Mouse (Mus musculus) midbrain, embryonic 14.5 days (tissue): ENCODE data around the gene Pdcd2l. TPM values are rescaled to one million over a fixed set of nuclear protein-coding genes. Genes with fewer than 3 reads are reported as not detected.
"Not testable (repeated sequence)": the region's sequence is repeated elsewhere in the genome, so short reads cannot be mapped to it uniquely, and the experiment has no call there.

Experiments
- ATAC-seq: fragments of 200-750 bp; cut with Nextera tagmentation; 2 replicates; pipeline ENCODE4 v1.8.0; 2017; ENCODE audit warnings: moderate number of reproducible peaks, moderate library complexity; ENCODE audit not compliant: low FRiP score, low TSS enrichment
- DNase-seq: peaks from one replicate; pipeline ENCODE4 v3.0.0-alpha.2; 2015
- H3K27ac ChIP-seq: fragments of 300-500 bp; sonication (generic); replicated peaks from 2 replicates; pipeline ENCODE4 v1.5.1; 2014; ENCODE audit warnings: mild to moderate bottlenecking, low read depth, low read length, moderate library complexity
- H3K27me3 ChIP-seq: fragments of 300-500 bp; sonication (generic); 2 replicates; pipeline ENCODE4 v1.6.1; 2014; ENCODE audit warnings: low read length, control low read depth, mixed read lengths; ENCODE audit not compliant: control insufficient read depth, insufficient read depth
- H3K36me3 ChIP-seq: fragments of 300-500 bp; sonication (generic); 2 replicates; pipeline ENCODE4 v1.6.1; 2014; ENCODE audit warnings: low read length, control low read depth; ENCODE audit not compliant: control insufficient read depth, insufficient read depth
- H3K4me1 ChIP-seq: fragments of 300-500 bp; sonication (generic); 2 replicates; pipeline ENCODE4 v1.6.1; 2014; ENCODE audit warnings: mild to moderate bottlenecking, antibody characterized with exemption, low read length, control low read depth; ENCODE audit not compliant: control insufficient read depth, insufficient read depth
- H3K4me2 ChIP-seq: fragments of 300-500 bp; sonication (generic); 2 replicates; pipeline ENCODE4 v1.6.1; 2014; ENCODE audit warnings: mild to moderate bottlenecking, low read length, moderate library complexity
- H3K4me3 ChIP-seq: fragments of 300-500 bp; sonication (generic); replicated peaks from 2 replicates; pipeline ENCODE4 v1.5.1; 2014; ENCODE audit warnings: low read depth, low read length
- H3K9ac ChIP-seq: fragments of 300-500 bp; sonication (generic); replicated peaks from 2 replicates; pipeline ENCODE4 v1.6.1; 2014; ENCODE audit warnings: mild to moderate bottlenecking, low read length, moderate library complexity
- H3K9me3 ChIP-seq: fragments of 300-500 bp; sonication (generic); 2 replicates; pipeline ENCODE4 v1.6.1; 2016; ENCODE audit warnings: low read length, control low read depth, mixed read lengths; ENCODE audit not compliant: control insufficient read depth
- WGBS: fragments of 180-500 bp; shearing (Covaris S2); extraction: QIAGEN DNeasy Blood & Tissue Kit; methylation state at CpG from one replicate; pipeline ENCODE4 v1.1.7; 2014; 5-methylcytosine and 5-hydroxymethylcytosine counted together
- polyA plus RNA-seq: library from polyadenylated mRNA; unstranded; fragments of >200 nt; fragmentation: Nextera tagmentation; extraction: Ambion mirVana; gene quantifications from 2 replicates; pipeline ENCODE4 v1.2.1, GENCODE M21; 2014

Gene Pdcd2l
- polyA plus RNA-seq, 1 experiment from 2014 or later: 77.4 TPM

DNA sequence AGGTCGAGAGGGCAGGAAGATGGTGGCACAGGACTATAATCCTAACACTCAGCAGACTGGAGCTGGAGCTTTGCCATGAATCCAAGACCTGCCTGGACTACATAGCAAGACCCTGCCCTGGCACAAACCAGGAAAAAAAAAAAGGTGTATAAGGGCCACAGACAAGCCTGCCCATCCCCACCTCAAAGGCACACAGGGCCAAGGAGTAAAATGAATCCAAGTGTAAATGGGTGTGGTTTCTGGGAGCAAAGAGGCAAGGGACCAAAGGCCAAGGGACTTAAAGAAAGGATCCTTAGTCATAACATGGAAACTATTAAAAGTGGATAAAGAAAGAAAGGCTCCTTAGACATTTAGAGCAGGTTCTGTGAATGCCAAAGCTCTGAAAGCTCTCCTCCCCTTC, 22.0 kb upstream of the Pdcd2l start:
- Histone ChIP-seq H3K9me3 (no peaks in the 10 kb centered on the region), H3K27me3 (no peaks in the 10 kb centered on the region), H3K4me1 (no peaks in the 10 kb centered on the region), H3K9ac (no peak overlapping the region), H3K4me3 (no peak overlapping the region), H3K36me3 (peaks cover 90% of the 10 kb centered on the region), H3K4me2 (no peak overlapping the region), H3K27ac (no peak overlapping the region)
- ATAC-seq (no peak), DNase-seq (no peak)
- 88% methylated on average over 1 of the region's 1 CpGs for WGBS

DNA sequence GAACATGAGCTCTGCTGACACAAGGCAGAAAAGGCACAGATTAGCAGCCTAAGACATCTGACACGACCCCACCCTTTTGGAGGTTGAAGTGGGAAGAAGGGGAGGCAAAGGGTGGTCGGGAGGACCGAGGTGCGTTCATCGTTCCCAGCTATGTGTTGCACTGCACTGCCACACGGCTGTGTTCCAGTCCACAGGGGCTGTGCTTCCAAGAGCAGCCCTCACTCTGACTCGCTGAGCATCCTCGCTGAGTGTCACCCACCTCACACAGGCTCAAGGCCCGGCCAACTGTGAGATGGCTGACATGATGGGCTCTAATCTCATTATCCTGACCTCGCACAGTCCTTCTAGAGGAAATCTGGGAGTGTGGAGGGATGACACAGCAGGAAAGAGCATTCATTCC, 20.0 kb upstream of the Pdcd2l start:
- H3K27me3 ChIP-seq: no peaks in the 10 kb centered on the region
- H3K4me2 ChIP-seq: no peak overlapping the region
- no peak overlapping the region for H3K9ac ChIP-seq
- H3K36me3 ChIP-seq: peaks cover 96% of the 10 kb centered on the region
- no peak for ATAC-seq
- no peak overlapping the region for H3K27ac ChIP-seq
- WGBS: 86% methylated on average over 10 of the region's 10 CpGs
- no peaks in the 10 kb centered on the region for H3K4me1 ChIP-seq
- DNase-seq: no peak
- H3K4me3 ChIP-seq: no peak overlapping the region
- H3K9me3 ChIP-seq: no peaks in the 10 kb centered on the region

DNA sequence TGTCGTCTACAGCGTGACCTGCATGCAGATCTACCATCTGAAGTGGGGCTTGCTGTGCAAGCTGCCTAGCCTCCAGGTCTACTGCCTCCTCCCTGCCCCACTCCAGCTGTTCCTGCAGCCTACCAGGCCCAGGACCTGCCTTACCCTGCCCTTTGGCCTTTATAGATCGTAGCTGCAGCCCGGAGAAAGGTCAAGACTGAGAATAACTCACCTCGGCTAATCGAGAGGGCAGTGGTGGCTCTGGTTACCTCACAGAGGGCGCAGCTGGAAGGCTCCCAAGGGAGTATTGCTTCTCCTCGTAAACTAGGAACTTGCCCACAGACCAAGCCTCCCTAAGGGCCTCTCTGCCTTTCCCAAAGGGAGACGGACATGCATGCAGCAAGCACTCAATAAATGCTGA, 19.0 kb upstream of the Pdcd2l start:
- DNase-seq (no peak), ATAC-seq (no peak)
- Histone ChIP-seq H3K27ac (no peak overlapping the region), H3K9ac (no peak overlapping the region), H3K4me3 (no peak overlapping the region), H3K36me3 (peaks cover 95% of the 10 kb centered on the region), H3K9me3 (no peaks in the 10 kb centered on the region), H3K4me1 (no peaks in the 10 kb centered on the region), H3K27me3 (no peaks in the 10 kb centered on the region), H3K4me2 (no peak overlapping the region)
- WGBS: 93% methylated on average over 9 of the region's 9 CpGs

DNA sequence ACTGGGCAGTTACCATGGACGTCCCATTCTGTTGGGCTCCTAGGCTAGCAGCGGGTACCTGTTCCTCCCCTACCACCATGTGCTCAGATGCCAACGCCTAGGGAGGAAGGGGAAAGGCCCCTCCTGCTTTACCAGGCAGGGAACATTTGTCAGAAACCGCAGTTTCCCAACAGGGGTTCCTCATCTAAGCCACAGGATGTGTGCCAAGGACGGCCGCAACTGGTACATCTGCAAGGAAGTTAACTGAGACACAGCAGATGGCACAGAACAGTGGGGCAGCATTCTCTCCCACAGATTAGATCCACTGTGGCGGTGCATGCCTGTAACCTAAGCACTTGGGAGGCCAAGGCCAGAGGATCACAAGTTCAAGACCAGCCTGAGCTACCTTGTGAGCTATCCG, 18.2 kb upstream of the Pdcd2l start:
- Histone ChIP-seq H3K9me3 (no peaks in the 10 kb centered on the region), H3K27ac (no peak overlapping the region), H3K4me2 (no peak overlapping the region), H3K27me3 (no peaks in the 10 kb centered on the region), H3K36me3 (peaks cover 94% of the 10 kb centered on the region), H3K9ac (no peak overlapping the region), H3K4me1 (no peaks in the 10 kb centered on the region), H3K4me3 (no peak overlapping the region)
- WGBS: 97% methylated on average over 8 of the region's 8 CpGs
- DNase-seq (no peak), ATAC-seq (no peak)

DNA sequence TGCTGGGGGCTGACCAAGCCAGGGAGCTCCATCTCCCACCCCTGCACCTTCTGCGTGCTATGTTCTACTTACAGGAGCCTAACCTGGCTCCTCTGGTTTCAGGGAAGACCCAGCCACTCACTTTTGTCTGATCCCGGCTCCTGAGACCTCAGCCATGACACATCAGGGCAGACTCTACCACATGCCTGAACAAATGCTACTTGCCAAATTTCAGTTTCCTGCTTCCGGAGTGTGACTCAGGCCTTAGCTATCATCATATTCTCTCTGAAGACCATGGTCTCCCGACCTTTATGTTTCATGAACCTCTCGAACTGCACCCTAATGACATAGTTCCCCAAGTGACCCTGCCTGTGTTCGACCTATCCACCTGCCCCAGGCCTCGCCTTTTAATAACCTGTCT, 16.8 kb upstream of the Pdcd2l start:
- H3K9me3 ChIP-seq: no peaks in the 10 kb centered on the region
- no peak overlapping the region for H3K9ac ChIP-seq
- H3K27me3 ChIP-seq: no peaks in the 10 kb centered on the region
- H3K4me1 ChIP-seq: no peaks in the 10 kb centered on the region
- H3K4me3 ChIP-seq: no peak overlapping the region
- DNase-seq: no peak
- 95% methylated on average over 7 of the region's 7 CpGs for WGBS
- H3K4me2 ChIP-seq: no peak overlapping the region
- ATAC-seq: no peak
- no peak overlapping the region for H3K27ac ChIP-seq
- H3K36me3 ChIP-seq: peaks cover 94% of the 10 kb centered on the region

DNA sequence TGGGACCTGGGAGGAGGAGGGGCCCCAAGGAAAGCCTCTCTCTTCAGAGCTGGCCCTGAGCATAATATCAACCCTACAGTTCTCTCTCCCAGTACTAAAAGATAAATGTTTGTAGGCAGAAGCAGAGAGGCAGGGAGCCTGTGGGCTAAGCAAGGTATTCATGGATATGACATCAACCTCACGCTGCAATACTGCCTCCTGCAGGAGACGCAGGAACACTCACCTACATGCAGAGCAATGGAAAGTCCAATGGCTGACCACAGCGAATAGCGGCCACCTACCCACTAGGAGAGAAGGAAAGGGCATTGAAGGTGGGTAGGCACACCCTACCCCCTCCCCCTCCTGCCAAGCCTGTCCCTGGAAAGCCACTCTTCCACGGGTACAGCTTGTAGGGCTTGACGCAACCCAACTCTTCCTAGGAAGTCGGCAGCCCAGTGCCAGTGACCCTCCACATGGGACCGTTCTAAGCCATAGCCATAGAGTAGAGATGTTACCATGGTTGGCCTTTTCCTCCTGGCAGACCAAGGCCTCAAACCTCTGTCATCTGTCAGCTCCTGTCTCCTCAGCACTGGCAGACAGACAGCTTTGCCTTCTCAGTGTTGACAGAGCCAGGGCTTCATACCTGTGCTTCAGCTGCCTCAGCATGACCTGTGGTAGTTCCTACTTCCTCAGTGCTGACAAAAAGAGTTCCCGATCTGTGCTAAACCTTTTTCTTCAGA, 11.7 kb upstream of the Pdcd2l start:
- DNase-seq (no peak), ATAC-seq (no peak)
- no peak overlapping the region for H3K4me3 ChIP-seq
- H3K36me3 ChIP-seq: peaks cover 96% of the 10 kb centered on the region
- H3K4me2 ChIP-seq: no peak overlapping the region
- H3K4me1 ChIP-seq: no peaks in the 10 kb centered on the region
- no peak overlapping the region for H3K9ac ChIP-seq
- no peaks in the 10 kb centered on the region for H3K27me3 ChIP-seq
- H3K27ac ChIP-seq: no peak overlapping the region
- 90% methylated on average over 9 of the region's 9 CpGs for WGBS
- no peaks in the 10 kb centered on the region for H3K9me3 ChIP-seq

DNA sequence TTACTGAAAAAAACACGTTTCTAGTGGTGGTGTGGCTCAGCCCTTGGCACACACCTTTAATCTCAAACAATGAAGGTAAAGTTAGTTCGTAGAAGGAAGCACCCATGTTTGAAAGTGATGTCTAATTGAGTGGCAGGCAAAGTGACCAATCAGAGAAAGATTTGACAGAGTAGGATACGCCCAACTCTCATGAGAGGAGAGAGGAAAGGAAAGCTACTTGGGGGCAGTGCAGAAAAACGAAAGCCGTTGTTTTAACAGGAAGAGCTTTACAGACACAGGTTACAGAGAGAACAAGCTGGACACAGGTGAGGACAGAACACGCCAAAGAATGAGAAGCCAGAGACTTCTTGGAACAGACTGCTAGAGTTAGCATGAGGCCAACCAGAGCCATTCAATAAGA, 9.9 kb upstream of the Pdcd2l start:
- Histone ChIP-seq H3K4me1 (no peaks in the 10 kb centered on the region), H3K36me3 (peaks cover 91% of the 10 kb centered on the region), H3K9me3 (no peaks in the 10 kb centered on the region), H3K27me3 (no peaks in the 10 kb centered on the region), H3K4me3 (no peak overlapping the region), H3K27ac (no peak overlapping the region), H3K9ac (no peak overlapping the region), H3K4me2 (no peak overlapping the region)
- WGBS: 94% methylated on average over 6 of the region's 6 CpGs
- ATAC-seq (no peak), DNase-seq (no peak)

DNA sequence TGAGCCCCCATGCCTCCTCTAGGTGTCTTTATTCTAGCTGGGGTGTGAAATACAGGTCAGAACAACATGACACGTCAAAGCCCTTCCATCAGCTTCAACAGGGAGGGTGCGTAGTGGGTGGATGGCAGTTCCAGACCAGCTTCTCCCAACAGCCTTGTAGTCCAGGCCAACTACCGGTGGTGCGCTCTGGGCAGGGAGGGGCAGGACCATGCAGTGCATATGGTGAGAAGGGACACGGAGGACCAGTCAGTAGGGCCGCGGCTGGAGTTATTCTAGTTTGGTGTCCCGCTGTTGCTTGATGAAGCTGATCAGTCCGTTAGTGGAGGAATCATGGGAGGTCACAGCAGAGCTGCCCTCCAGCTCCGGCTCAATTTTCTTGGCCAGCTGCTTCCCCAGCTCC, 5.7 kb upstream of the Pdcd2l start:
- H3K9ac ChIP-seq, H3K27me3 ChIP-seq, H3K27ac ChIP-seq, H3K4me2 ChIP-seq, H3K4me1 ChIP-seq, H3K4me3 ChIP-seq, H3K9me3 ChIP-seq, ATAC-seq, DNase-seq: not testable (repeated sequence)
- H3K36me3 ChIP-seq: peaks cover 61% of the 10 kb centered on the region
- 93% methylated on average over 10 of the region's 10 CpGs for WGBS

DNA sequence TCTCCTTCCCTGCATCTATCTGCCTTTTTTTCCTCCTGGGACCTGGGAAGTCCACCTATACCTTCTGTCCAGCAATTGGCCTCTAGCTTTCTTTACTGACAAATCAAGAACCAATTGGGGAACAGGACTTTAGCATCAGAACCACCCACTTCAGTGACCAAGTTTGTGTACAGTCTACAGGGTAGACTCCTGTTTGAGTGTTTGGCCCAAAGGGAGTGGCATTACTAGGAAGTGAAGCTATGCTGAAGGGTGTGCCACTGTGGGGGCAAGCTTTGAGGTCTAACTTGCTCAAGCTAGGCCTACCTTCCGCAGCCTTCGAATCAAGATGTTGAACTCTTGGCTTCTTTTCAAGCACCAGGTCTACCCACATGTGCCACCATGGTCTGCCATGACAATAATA, 4.4 kb upstream of the Pdcd2l start:
- Histone ChIP-seq H3K36me3 (peaks cover 48% of the 10 kb centered on the region), H3K4me2 (no peak overlapping the region), H3K9me3 (no peaks in the 10 kb centered on the region), H3K4me3 (no peak overlapping the region), H3K27ac (no peak overlapping the region), H3K4me1 (peaks cover under 1% of the 10 kb centered on the region; the same call in 1 of the 2 replicates), H3K9ac (no peak overlapping the region), H3K27me3 (no peaks in the 10 kb centered on the region)
- no peak for DNase-seq
- no peak for ATAC-seq
- WGBS: 97% methylated on average over 2 of the region's 2 CpGs
